Mouse (Mus musculus): ENCODE data around the gene 4921524J17Rik.
A peak's percentile ranks its signal among the peaks of the same experiment; 100 is the strongest.

Gene 4921524J17Rik

GRCm38 (mm10) chr8:85432168-85433016 is at the start of gene 4921524J17Rik:
Gene 4921524J17Rik, minus strand, starts transcription at chr8:85432833.
- peak; percentile 97 to 98 for DNase-seq

GRCm38 (mm10) chr8:85482427-85482826 is 49.8 kb upstream of the 4921524J17Rik start:
- DNase-seq = peak in 1 of 2 experiments; percentile 26

GRCm38 (mm10) chr8:85481900-85482299 is 49.3 kb upstream of the 4921524J17Rik start:
- peak; percentile 63 to 65 for DNase-seq

- no peak for DNase-seq
These were observed 47.1 kb upstream of the 4921524J17Rik start for GRCm38 (mm10) chr8:85479710-85480109.

- DNase-seq = no peak
These were observed 45.8 kb upstream of the 4921524J17Rik start for GRCm38 (mm10) chr8:85478397-85478796.

GRCm38 (mm10) chr8:85476970-85477545 is 44.4 kb upstream of the 4921524J17Rik start:
- DNase-seq = no peak

GRCm38 (mm10) chr8:85474924-85475323 is 42.3 kb upstream of the 4921524J17Rik start:
- DNase-seq = no peak

- no peak for DNase-seq
These were observed 40.6 kb upstream of the 4921524J17Rik start for GRCm38 (mm10) chr8:85473246-85473645.

GRCm38 (mm10) chr8:85472800-85473199 is 40.2 kb upstream of the 4921524J17Rik start:
- DNase-seq = no peak

- no peak for DNase-seq
These were observed 38.1 kb upstream of the 4921524J17Rik start for GRCm38 (mm10) chr8:85470753-85471152.

- DNase-seq = no peak
These were observed 33.4 kb upstream of the 4921524J17Rik start for GRCm38 (mm10) chr8:85466056-85466455.

- DNase-seq = no peak
These were observed 31.7 kb upstream of the 4921524J17Rik start for GRCm38 (mm10) chr8:85464316-85464715.

GRCm38 (mm10) chr8:85462441-85462840 is 29.8 kb upstream of the 4921524J17Rik start:
- DNase-seq = no peak

GRCm38 (mm10) chr8:85461377-85461776 is 28.7 kb upstream of the 4921524J17Rik start:
- DNase-seq = peak; percentile 9 to 19

GRCm38 (mm10) chr8:85460804-85461203 is 28.2 kb upstream of the 4921524J17Rik start:
- DNase-seq = peak in 1 of 2 experiments; percentile 8

- no peak for DNase-seq
These were observed 26.9 kb upstream of the 4921524J17Rik start for GRCm38 (mm10) chr8:85459582-85459981.

GRCm38 (mm10) chr8:85456536-85456935 is 23.9 kb upstream of the 4921524J17Rik start:
- DNase-seq = peak; percentile 75 to 86

- no peak for DNase-seq
These were observed 22.1 kb upstream of the 4921524J17Rik start for GRCm38 (mm10) chr8:85454750-85455149.

- no peak for DNase-seq
These were observed 20.6 kb upstream of the 4921524J17Rik start for GRCm38 (mm10) chr8:85453256-85453655.

GRCm38 (mm10) chr8:85452328-85452727 is 19.7 kb upstream of the 4921524J17Rik start:
- peak; percentile 12 to 28 for DNase-seq

GRCm38 (mm10) chr8:85450335-85450734 is 17.7 kb upstream of the 4921524J17Rik start:
- DNase-seq = no peak

GRCm38 (mm10) chr8:85445936-85446685 is 13.5 kb upstream of the 4921524J17Rik start:
- DNase-seq = no peak

GRCm38 (mm10) chr8:85444092-85444491 is 11.5 kb upstream of the 4921524J17Rik start:
- DNase-seq = no peak
